17 mouse cellular contexts compared by ENCODE assay signal in genomic region chr3:137129967-137130366, GRCm38 (mm10).
"Had no signal": no experiment of that assay in that cellular context is flagged by ENCODE, and none has a peak within 500 bp of the region (broad histone marks: within the 10 kb centered on the region; RNA-seq: fewer than 3 reads in every experiment).

No protein-coding gene starts in this region.

- DNase-seq: left cerebral cortex, postnatal 4 days; liver; liver, embryonic 13.5 days; liver, postnatal 0 days; lung, adult 18-20 months; lung, adult 2 months; lung, embryonic 14.5 days; lung, postnatal 10 days; lung, postnatal 14 days; lung, postnatal 36 days; lung, postnatal 4 days; midbrain, embryonic 14.5 days had no signal

- ATAC-seq: liver, embryonic 12.5 days; liver, postnatal 0 days; lung, postnatal 0 days; midbrain, embryonic 13.5 days; midbrain, embryonic 15.5 days; midbrain, embryonic 16.5 days had no signal
